Mouse (Mus musculus) embryonic fibroblast, embryonic 13.5 days (primary cell): ENCODE measurements around the gene Pcgf6. TPM values are rescaled to one million over a fixed set of nuclear protein-coding genes. Genes with fewer than 3 reads are reported as not detected.

Experiments used
- H3K27ac ChIP-seq: 2 replicates; pipeline ENCODE4 v1.5.1; 2012; ENCODE audit warnings: low read length, control low read depth, inconsistent platforms; ENCODE audit not compliant: insufficient read depth
- H3K4me1 ChIP-seq: 2 replicates; pipeline ENCODE4 v1.6.1; 2011; ENCODE audit warnings: low read length; ENCODE audit not compliant: control insufficient read depth, insufficient read depth
- H3K4me3 ChIP-seq: 2 replicates; pipeline ENCODE4 v1.5.1; 2011; ENCODE audit warnings: mild to moderate bottlenecking, control low read depth, low read length; ENCODE audit not compliant: insufficient read depth
- CTCF ChIP-seq: IDR thresholded peaks from 2 replicates; pipeline ENCODE4 v1.5.1; 2011; ENCODE audit warnings: mild to moderate bottlenecking, control low read depth, low read length, moderate library complexity, borderline replicate concordance; ENCODE audit not compliant: insufficient read depth
- POLR2A ChIP-seq: IDR thresholded peaks from 2 replicates; pipeline ENCODE4 v1.6.1; 2011; ENCODE audit warnings: low read depth, mild to moderate bottlenecking, control low read depth, low read length, moderate library complexity
- polyA plus RNA-seq: library from polyadenylated mRNA; stranded (reverse); fragments of >200 nt; gene quantifications from 2 replicates; pipeline ENCODE4 v1.2.4, GENCODE M21; 2011; ENCODE audit warnings: low read depth; ENCODE audit not compliant: missing spikeins, insufficient read length

The Pcgf6 gene
- polyA plus RNA-seq, 1 experiment: 18.4 TPM

- TF ChIP-seq CTCF: no peak
- TF ChIP-seq POLR2A: no peak
- no peak overlapping the region for H3K4me3 ChIP-seq
- H3K4me1 ChIP-seq: peaks cover 4% of the 10 kb centered on the region; the same call in 1 of the 2 replicates
- H3K27ac ChIP-seq: no peak overlapping the region
These were observed 24.2 kb downstream of the Pcgf6 start for GRCm38 (mm10) chr19:47026513-47026912.

GRCm38 (mm10) chr19:47024954-47025353 is 25.8 kb downstream of the Pcgf6 start:
- TF ChIP-seq POLR2A (no peak), CTCF (no peak)
- Histone ChIP-seq H3K27ac (no peak overlapping the region), H3K4me3 (no peak overlapping the region), H3K4me1 (peaks cover 4% of the 10 kb centered on the region; the same call in 1 of the 2 replicates)

DNA sequence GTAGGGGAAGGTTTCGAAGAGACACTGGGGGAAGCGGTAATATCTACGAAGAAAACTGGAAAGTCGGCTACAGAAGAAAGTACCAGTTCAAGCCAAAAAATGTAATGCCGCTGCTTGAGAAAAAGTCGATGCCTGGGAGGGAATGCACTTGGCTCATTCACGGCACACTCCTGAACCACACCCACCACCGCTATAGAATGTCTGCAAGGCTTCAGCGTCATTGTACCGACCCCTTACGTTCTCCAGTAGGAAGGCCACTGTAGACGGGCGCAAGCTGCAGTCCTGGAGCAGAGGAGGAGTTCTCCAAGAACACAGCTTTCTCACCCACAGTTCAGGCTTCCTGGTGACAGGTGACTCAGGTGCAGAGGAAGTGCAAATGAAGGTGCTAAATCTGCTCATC is 27.2 kb downstream of the Pcgf6 start:
- H3K4me1 ChIP-seq: peaks cover 4% of the 10 kb centered on the region; the same call in 1 of the 2 replicates
- H3K27ac ChIP-seq: no peak overlapping the region
- no peak overlapping the region for H3K4me3 ChIP-seq
- TF ChIP-seq CTCF: no peak
- TF ChIP-seq POLR2A: no peak

- Histone ChIP-seq H3K27ac (no peak overlapping the region), H3K4me3 (no peak overlapping the region), H3K4me1 (peaks cover 4% of the 10 kb centered on the region; the same call in 1 of the 2 replicates)
- no peak for TF ChIP-seq CTCF
- TF ChIP-seq POLR2A: no peak
These were observed 28.0 kb downstream of the Pcgf6 start for GRCm38 (mm10) chr19:47022709-47023108.

DNA sequence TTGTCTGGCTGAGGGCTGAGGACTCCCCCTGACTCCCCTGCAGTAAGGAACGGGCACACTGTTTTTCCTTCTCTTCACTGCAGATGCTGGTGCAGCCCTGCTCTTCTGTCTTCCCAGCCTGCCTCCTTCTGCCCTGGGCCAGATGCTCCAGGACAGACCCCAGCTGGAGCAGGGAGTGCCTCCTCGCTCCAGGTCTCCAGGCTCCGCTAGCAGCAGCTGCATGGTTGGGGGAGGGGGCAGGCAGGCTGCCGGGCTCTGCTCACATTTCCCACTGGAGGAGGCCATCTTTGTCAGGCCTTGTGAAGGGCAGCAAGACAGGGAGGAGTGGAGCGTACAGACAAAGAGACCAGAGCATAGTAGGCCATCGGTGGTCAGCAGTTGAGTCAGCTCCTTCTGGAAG is 31.4 kb downstream of the Pcgf6 start:
- TF ChIP-seq POLR2A (no peak), CTCF (no peak)
- H3K4me3 ChIP-seq: no peak overlapping the region
- no peak overlapping the region for H3K27ac ChIP-seq
- H3K4me1 ChIP-seq: no peaks in the 10 kb centered on the region

DNA sequence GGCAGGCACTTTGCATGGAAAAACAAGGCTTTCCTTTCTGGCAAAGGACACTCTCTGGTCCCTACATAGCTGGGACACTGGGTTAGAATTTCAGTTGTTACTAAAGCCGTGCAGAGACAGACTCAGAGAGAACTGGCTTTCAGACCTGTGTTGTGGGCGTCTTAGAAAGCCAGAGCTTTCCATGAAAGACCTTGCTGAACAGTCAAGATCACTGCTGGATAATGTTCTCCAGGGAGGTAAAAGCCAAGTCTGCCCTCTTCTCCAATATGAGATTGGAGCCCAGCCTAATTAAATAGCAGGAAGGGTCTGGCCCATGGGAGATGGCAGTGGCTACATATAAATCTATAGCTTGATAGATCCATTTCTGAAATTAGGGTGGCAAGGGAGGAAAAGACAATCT is 32.4 kb downstream of the Pcgf6 start:
- H3K4me1 ChIP-seq: no peaks in the 10 kb centered on the region
- H3K4me3 ChIP-seq: no peak overlapping the region
- H3K27ac ChIP-seq: no peak overlapping the region
- TF ChIP-seq CTCF (no peak), POLR2A (no peak)

DNA sequence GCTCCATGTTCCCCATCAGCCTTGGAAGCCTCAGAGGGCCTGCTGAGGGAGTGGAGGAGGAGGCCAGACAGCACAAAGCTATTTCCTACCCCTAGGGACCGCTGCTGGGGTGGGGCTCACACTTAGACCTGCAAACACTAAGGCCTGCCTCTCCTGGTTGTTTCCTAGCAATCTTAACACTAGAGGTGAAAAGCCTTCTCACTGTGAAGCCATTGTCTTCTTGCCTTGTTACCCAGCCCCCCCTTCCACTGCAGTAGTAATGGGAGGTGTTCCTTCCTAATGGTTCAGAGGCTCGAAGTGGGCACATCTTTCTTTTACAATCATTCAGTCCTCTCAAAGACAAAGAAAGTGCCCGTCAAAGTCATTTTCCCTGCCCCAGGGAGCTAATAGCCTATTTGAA is 32.9 kb downstream of the Pcgf6 start:
- TF ChIP-seq POLR2A (no peak), CTCF (no peak)
- no peak overlapping the region for H3K4me3 ChIP-seq
- no peak overlapping the region for H3K27ac ChIP-seq
- H3K4me1 ChIP-seq: no peaks in the 10 kb centered on the region

DNA sequence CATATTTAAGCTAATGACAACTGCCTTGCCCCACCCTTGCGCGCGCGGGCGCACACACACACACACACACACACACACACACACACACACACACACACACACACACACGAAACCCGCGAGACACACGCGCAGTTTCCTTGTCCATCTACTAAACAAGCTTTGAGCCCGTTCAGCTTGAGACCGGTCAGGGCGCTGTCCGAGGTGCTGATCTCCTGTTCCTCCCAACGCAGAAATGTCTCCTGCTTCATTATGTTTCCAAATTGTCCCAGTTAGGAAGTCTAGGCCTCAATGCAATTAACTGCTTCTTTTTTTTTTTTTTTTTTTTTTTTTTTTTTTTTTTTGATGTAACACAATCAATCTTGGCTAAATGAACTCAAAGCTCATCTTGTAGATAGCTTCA is 34.2 kb downstream of the Pcgf6 start:
- Histone ChIP-seq H3K27ac (no peak overlapping the region), H3K4me3 (no peak overlapping the region), H3K4me1 (no peaks in the 10 kb centered on the region)
- TF ChIP-seq POLR2A (no peak), CTCF (no peak)

DNA sequence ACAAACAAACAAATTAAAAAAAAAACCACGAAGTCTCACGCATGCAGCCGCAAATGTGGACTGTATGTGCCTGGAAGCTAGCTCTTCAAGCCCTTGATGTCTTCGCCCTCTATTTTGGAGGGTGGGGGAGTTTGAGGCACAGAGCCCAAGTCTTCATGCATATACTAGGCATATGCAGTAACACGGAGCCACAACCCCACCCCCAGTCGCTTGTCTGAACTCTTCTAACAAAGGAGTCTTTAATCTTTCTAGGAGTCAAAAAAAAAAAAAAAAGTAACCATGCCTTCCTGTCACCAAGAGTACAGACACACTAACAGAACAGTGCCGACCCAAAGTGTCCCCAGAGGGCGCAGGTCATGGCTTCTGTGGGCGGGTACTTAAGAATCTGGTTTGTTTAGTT is 34.7 kb downstream of the Pcgf6 start:
- no peak for TF ChIP-seq POLR2A
- no peak for TF ChIP-seq CTCF
- H3K27ac ChIP-seq: no peak overlapping the region
- H3K4me3 ChIP-seq: no peak overlapping the region
- H3K4me1 ChIP-seq: no peaks in the 10 kb centered on the region

- Histone ChIP-seq H3K4me3 (no peak overlapping the region), H3K4me1 (no peaks in the 10 kb centered on the region), H3K27ac (no peak overlapping the region)
- no peak for TF ChIP-seq CTCF
- TF ChIP-seq POLR2A: no peak
These were observed 35.3 kb downstream of the Pcgf6 start for GRCm38 (mm10) chr19:47015396-47015795.
